Mouse (Mus musculus): ENCODE measurements around the gene Abcc8.

The Abcc8 gene

DNA sequence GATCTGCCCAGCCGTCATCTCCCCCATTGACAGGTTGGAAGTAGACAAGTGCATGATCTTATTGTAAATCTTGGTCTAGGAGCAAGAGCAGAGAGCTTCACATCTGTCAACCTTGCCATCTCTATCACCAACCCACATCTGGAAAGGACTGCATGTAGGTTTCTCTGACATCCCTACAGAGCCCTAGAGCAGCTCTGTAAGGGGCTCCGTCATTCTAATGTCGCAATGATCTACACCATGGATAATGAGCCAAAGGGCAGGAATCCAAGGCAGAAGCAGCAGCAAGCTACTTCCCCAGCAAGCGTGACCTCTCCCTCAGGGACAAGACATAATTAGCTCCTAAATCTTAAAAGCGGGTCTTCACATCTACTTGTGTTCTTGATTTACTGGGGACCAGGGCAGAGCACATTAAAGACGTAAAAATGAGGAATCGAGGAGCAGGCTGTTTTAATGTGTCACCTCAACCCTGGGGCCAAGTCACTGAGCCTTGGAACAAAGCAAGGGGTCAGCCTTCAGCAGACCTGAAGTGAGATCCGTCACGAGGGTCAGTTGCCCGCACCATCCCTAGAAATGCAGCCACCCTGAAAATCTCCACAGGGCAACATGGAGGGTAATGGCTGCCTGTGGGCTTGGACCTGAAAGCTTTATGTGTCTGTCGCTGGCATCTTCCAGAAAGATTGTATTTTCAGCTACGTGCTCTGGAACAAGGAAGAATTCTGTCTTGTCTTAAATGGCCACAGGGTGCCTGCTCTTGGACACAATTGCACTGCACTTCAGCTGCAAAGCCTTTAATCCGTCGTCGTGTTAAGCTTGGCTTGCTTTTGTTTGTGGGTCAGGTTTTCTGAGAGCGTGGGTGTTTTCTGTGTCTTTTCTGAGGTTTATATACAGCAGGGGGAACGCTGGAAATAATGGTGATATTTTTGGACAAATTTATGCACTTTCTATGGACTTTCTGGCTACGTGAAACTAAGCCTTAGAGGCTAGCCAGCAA, 25.0 kb downstream of the Abcc8 start:
- no peak for DNase-seq (ENCODE audit: low read depth, low spot score)

DNA sequence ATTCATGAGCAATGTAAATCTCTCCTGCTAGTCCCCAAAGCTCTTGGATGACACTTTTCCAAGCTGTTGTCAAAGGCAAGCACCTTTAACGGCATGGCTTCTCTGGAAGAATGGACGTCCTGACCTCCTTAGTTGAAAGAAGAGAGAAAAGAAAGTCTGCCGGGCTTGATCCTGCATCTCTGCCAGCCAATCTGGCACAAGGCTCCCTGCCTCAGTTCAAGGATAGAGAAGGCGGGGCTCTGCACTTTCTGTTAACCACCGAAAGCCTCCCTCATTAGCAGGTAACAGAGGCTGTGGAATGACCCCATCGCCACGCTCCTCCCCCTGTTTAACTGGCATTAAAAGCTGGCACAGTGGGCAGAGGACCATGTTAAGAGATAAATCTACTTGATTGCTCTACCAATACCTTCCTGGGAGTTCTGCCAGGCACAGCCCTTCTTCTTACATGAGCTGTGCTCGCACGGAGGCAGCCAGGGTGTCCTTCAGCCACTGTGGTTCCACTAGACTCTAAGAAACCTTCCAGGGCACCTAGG, 26.9 kb downstream of the Abcc8 start:
- no peak for DNase-seq (ENCODE audit: low read depth, low spot score)

DNA sequence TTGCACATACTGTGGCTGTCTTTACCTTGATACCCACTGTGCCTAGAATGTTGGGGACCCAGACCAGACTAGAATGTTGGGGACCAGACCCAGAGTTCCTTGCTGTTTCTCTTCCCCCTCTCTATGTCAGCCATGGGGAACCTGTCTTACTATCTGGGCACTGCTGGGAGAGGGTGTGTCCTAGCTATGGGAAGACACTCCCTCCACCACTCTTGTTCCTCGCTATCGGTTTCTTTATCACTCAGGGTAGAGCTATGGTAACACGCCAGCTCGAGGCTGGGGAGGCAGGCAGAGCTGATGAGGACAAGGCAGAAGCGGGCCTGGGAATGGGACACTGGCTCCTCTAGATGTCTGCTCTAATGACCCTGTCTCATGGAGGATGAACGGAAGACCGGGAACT, 32.4 kb downstream of the Abcc8 start:
- no peak for DNase-seq (ENCODE audit: low read depth, low spot score)

DNA sequence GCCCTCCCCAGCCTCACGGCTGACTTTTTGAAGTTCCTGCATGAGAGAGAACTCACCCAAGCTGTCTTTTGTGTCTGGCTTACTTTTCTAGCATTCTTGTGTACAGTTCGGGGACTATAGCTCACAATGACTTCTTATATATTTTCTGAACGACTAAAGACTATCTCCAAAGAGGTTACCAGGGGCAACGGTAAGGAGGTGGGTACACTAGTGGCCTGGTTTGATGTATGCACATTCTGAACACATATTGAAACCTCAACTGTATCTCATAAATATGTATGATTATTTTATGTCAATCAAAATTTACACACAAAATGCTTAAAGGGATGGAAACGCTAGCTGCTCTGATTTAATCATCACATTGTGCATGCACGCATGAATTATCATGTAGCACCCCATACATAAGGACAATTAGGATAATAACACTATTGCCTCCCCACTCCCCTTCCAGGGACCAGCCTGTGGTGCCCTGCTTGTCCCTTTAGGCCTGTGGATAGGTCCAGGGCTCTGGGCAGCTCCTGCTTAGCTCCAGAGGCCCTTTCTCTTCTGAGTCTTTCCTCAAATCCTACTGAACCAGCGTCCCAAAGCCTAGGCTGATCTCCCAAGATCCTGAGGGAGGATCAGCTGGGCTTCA, 33.0 kb downstream of the Abcc8 start:
- DNase-seq (ENCODE audit: low read depth, low spot score) = no peak

DNA sequence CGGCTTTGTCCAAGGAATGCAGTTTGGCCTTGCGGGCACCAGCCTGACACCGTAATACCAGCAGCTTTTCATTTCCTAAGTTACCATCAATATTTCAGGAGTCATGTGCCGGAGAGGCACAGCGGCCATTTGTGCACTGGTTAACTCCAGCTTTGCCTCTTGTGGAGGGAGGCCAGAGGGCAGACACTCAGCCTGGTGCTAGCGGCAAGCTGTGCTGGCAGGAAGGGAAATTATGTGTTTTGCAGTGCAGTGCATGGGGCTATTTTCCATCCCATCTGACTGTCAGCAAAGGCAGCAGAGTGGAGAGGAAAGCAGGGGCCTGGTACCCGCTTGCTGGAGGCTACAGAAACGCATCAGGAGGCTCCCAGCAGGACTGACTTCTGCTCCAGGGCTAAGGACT, 35.8 kb downstream of the Abcc8 start:
- no peak for DNase-seq (ENCODE audit: low read depth, low spot score)

DNA sequence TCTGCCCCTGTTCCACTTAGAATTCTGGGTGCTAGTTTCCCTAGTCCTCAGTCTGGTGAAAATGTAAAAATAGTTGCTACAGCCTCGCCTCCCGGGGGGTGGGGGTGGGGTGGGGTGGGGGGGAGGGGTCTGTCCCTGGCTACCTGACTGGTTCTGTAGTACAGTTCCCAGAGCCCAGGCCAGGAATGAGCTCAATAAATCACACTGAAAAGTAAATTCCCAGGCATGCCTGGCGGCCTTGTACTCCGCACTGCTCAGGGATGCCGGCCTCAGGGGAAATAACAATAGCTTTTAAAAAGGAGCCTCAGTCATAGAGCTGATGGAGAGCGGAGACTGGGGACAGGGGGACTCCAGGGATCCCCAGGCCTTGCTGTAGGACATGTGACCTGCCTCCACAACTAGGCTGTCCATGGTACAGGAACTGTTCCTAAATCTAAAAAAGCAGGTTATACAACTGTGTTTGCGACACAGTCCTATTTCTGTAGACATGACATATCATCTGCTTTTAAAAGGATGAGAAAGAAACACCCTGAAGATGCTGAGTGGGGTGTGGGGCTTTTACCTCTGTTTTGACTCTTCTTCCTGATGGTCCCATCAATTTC, 41.4 kb downstream of the Abcc8 start:
- DNase-seq (ENCODE audit: low read depth, low spot score) = no peak

DNA sequence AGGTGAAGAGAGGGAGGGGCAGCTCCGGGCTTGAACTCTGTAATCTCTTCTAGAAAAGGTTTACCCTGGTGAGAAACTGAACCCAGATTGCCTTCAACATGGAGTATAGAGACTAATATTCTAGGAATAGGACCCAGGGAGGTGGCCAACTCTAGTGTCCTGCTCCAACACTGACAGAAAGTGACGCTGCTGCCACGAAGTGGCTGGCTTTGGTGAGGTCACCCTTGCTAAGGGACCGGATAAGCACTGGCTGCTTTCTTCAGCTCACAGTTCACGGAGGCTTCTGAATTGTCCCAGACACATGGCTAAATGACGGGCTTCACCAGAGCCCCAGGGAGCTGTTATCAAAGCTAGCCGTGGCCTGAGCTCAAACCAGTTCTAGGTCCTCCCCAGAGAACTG, 46.0 kb downstream of the Abcc8 start:
- no peak for DNase-seq (ENCODE audit: low read depth, low spot score)

GRCm38 (mm10) chr7:46132229-46132628, 47.6 kb downstream of the Abcc8 start:
- no peak for DNase-seq (ENCODE audit: low read depth, low spot score)

DNA sequence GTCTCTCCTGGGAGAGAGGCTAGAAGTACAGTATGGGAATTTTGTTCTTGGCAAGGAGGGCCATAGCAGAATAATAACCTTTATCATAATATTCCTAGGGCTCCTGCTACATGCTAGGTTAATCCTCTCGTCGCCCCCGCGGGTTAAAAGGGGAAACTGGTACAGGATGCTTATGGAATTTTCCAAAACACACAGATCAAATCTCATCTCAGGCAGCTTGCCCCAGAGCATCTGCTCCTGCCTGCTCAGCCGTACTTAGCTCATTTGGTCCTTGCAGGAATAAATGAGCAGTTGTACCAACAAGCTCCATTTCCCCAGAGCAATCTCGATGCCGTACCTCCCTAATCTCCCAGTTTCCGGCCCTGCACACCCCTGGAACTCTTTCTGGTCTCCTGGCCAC, 48.0 kb downstream of the Abcc8 start:
- DNase-seq (ENCODE audit: low read depth, low spot score) = no peak

GRCm38 (mm10) chr7:46131266-46131665, 48.6 kb downstream of the Abcc8 start:
- no peak for DNase-seq (ENCODE audit: low read depth, low spot score)

GRCm38 (mm10) chr7:46130723-46131122, 49.1 kb downstream of the Abcc8 start:
- no peak for DNase-seq (ENCODE audit: low read depth, low spot score)

DNA sequence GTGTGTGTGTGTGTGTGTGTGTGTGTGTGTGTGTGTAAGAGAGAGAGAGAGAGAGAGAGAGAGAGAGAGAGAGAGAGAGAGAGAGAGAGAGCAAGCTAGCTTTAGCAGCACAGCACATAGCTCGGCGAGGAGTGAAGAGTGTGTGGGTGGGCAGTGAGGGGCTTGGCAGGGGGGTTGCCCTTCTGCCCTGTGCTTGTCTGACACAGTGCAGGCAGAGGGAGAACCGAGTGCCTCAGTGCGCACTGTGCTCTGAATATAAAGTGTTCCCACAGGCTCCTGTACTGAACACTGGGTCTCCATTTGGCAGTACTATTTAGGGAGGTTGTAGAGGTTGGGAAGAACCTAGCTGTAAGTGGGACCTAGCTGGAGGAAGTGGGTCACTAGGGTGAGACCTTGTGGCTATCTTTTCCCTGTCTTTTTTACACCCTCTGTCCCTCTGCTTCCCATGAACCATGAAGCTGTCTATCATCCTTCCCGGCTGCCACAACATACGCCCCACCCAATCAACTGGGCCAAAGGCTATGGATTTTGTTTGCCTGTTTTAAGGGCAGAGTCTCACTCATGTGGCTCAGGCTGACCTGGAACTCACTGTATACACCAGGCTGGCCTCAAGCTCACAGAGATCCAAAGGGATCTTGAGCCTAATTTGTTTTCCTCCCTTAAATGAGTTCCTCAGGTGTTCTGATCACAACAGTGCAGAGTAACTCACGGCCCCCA, 50.2 kb downstream of the Abcc8 start:
- DNase-seq (ENCODE audit: low read depth, low spot score) = no peak

- DNase-seq (ENCODE audit: low read depth, low spot score) = no peak
These were observed 51.6 kb downstream of the Abcc8 start for GRCm38 (mm10) chr7:46128196-46128595.

- no peak for DNase-seq (ENCODE audit: low read depth, low spot score)
These were observed 54.5 kb downstream of the Abcc8 start for GRCm38 (mm10) chr7:46125340-46125739.

GRCm38 (mm10) chr7:46124460-46124859, 55.4 kb downstream of the Abcc8 start:
- no peak for DNase-seq (ENCODE audit: low read depth, low spot score)

DNA sequence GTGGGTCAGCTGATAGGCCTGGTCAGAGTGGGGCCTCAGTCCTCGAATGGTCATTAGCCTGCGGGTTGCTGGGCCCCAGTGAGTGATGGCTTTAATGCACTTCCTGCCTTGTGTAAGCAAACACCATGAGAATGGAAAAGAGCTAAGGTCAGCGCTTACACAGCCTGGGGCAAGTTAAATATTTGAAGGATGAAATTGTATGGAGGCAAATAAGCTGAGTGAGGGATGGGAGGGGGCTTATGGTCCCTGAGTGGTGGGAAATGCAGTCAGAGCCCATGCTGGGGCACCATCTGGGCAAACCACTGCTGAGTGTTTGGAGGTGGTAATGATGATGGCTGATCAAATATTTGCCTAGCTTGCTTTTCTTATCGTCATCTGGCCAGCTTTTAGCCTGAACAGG, 56.9 kb downstream of the Abcc8 start:
- DNase-seq (ENCODE audit: low read depth, low spot score) = no peak

- no peak for DNase-seq (ENCODE audit: low read depth, low spot score)
These were observed 62.8 kb downstream of the Abcc8 start for GRCm38 (mm10) chr7:46117035-46117434.

- DNase-seq (ENCODE audit: low read depth, low spot score) = no peak
These were observed 63.7 kb downstream of the Abcc8 start for GRCm38 (mm10) chr7:46116118-46116581.

DNA sequence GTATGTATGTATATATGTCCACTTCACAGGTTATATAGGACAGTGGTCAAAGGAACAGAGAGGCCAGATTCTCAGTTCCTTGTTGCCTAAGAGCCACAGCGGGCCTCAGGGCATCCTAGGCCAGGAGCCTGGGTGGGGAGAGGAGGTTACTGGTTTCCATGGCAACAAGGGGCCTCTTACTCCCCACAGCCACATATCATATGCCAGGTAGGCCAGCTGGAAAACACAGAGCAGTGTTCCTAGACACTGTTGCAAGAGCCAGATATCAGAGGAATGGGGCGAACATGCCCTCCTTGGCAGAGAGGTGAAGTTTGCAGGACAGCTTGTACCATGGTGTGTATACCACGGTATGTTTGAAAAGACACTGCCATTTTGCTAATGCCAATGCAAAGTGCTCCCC, 66.4 kb downstream of the Abcc8 start:
- DNase-seq (ENCODE audit: low read depth, low spot score) = no peak

DNA sequence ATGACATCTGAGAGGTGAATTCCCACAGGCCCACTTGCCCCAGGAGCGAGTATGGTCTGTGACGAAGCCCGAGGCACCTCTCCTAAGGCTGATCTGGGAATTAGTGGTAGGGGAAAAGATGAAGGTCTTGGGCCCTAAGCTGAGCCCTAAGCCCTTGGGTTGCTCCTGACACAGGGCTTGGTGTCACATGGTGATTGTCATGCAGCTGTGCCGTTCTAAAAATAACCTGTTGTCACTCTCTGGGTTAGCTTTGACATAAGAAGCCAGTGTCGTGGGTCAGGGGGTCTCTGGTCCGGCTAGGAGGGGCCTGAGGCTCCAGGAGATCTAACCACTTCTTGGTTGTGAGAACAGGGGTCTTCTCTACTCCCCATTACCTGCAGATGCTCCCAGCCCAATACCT, 67.9 kb downstream of the Abcc8 start:
- DNase-seq (ENCODE audit: low read depth, low spot score) = no peak

DNA sequence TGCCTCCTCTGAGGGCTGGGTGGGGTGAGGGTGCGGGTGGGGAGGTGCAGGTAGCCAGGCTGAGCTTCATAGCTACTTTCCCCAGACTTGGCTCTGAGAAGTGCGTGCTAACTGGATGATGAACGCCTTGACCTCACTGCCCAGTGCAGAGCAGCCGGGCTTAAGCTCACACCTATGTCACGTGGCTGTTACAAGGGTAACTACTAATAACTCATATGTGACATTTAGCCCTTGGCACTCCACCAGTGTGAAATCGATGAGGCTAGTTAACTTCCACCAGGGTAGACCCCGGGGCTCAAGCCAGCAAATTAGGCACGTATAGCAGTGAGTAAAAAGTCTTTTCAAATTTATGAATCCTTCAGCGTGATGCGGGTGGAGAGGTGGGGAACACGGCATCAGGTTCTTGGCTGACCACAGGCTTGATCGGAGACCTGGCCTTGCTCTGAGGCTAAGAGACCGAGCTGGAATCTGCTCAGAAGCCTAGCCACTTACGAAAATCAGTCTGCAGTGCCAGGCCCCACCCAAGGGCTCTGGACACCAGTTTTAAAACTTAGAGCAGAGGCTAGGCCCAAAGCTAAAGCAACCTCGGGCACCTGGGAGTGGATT, 68.5 kb downstream of the Abcc8 start:
- no peak for DNase-seq (ENCODE audit: low read depth, low spot score)
